Mouse (Mus musculus): ENCODE results near the gene Fgfr2. TPM values are rescaled to one million over a fixed set of nuclear protein-coding genes. Genes with fewer than 3 reads are reported as not detected.

The Fgfr2 gene
- polyA plus RNA-seq, 1 experiment: 14.8 TPM

DNA sequence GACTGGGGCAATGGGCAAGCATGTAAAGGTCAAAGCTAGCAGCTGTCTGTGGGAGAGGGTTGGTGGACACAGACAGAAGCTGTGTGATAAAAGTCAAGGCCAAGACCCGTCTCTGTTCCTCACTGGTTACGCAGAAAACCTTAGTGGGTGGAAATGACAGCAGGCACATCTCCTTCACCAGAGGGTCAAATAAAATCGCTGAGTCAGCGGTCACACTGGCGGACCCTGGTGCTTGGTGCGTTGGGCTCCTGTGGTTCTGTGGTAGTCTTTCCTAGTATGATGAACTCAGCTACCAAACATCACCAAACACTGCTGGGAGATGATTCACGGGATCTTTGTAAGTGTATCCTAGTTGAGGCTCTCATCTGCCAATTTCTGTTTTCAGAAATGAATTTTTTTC lies 2493.2 kb downstream of the Fgfr2 start:
- no peaks in the 10 kb centered on the region for H3K27me3 ChIP-seq (replicated peaks; ENCODE audit: control insufficient read depth, insufficient read depth, low read length)
- H3K4me3 ChIP-seq (ENCODE audit: insufficient read depth, low read depth, low read length): no peak overlapping the region
- no peak overlapping the region for H3K27ac ChIP-seq (ENCODE audit: insufficient read depth, low read depth, low read length)
- H3K36me3 ChIP-seq (ENCODE audit: control insufficient read depth, insufficient read depth, low read length): no peaks in the 10 kb centered on the region
- TF ChIP-seq CTCF (conservative IDR thresholded peaks at IDR 0.05; ENCODE audit: insufficient read depth, insufficient read length, low read depth, low read length) (no peak), POLR2A (IDR thresholded peaks at IDR 0.05; ENCODE audit: low read depth, low read length) (no peak)
- peaks cover 20% of the 10 kb centered on the region for H3K4me1 ChIP-seq (ENCODE audit: control insufficient read depth, insufficient read depth, low read length)
- no peak for DNase-seq
- 91% methylated on average over 7 of the region's 7 CpGs for WGBS

DNA sequence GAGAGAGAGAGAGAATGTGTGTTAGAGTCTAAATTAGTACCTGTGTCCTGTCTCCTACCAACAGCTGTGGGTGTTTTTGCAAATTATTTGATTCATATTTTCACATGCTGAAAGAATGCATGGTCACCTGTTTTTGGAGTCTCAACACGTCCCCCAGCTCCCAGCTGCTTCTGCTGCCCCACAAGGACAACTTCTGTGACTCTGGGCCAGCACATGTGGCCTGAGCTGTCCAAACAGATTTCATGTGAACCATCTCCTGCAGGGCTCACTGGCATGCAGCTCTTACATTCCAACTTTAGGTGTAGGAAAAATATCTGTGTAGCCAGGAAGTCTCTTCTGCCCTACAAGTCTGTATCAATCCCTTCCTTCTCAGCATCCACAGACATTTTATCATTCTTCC lies 2494.5 kb downstream of the Fgfr2 start:
- TF ChIP-seq POLR2A (IDR thresholded peaks at IDR 0.05; ENCODE audit: low read depth, low read length): no peak
- no peak for TF ChIP-seq CTCF (conservative IDR thresholded peaks at IDR 0.05; ENCODE audit: insufficient read depth, insufficient read length, low read depth, low read length)
- 52% methylated on average over 1 of the region's 1 CpGs for WGBS
- no peak for DNase-seq

DNA sequence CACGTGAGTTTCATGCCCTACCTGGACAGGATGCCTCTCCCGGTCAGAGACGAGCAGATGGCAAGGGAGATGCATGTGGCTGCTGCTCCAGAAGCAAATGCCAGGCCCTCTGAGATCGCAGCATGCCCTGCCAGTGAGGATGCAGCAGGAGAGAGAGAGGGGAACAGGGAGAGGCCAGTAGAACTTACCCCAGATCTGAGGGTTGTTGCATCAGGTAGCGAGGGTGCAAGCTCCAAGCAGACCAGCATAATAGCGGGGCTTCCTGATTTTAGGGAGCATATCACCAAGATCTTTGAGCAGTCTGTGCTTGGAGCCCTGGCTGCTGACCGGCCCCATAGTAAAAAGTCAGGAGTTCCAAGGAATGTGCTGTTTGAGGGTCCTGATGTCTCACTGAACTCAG lies 2497.8 kb downstream of the Fgfr2 start:
- WGBS: 90% methylated on average over 7 of the region's 7 CpGs
- no peaks in the 10 kb centered on the region for H3K36me3 ChIP-seq (ENCODE audit: control insufficient read depth, insufficient read depth, low read length)
- peaks cover 13% of the 10 kb centered on the region; the same call in 1 of the 2 replicates for H3K4me1 ChIP-seq (ENCODE audit: control insufficient read depth, insufficient read depth, low read length)
- no peak overlapping the region for H3K27ac ChIP-seq (ENCODE audit: insufficient read depth, low read depth, low read length)
- TF ChIP-seq POLR2A (IDR thresholded peaks at IDR 0.05; ENCODE audit: low read depth, low read length): no peak
- TF ChIP-seq CTCF (conservative IDR thresholded peaks at IDR 0.05; ENCODE audit: insufficient read depth, insufficient read length, low read depth, low read length): no peak
- no peak for DNase-seq
- no peaks in the 10 kb centered on the region for H3K27me3 ChIP-seq (replicated peaks; ENCODE audit: control insufficient read depth, insufficient read depth, low read length)
- H3K4me3 ChIP-seq (ENCODE audit: insufficient read depth, low read depth, low read length): no peak overlapping the region

More for the DNA sequence above, 2494.5 kb downstream of the Fgfr2 start:
- Histone ChIP-seq H3K4me3 (ENCODE audit: insufficient read depth, low read depth, low read length) (no peak overlapping the region), H3K4me1 (ENCODE audit: control insufficient read depth, insufficient read depth, low read length) (peaks cover 15% of the 10 kb centered on the region), H3K27me3 (replicated peaks; ENCODE audit: control insufficient read depth, insufficient read depth, low read length) (no peaks in the 10 kb centered on the region), H3K36me3 (ENCODE audit: control insufficient read depth, insufficient read depth, low read length) (no peaks in the 10 kb centered on the region), H3K27ac (ENCODE audit: insufficient read depth, low read depth, low read length) (no peak overlapping the region)

DNA sequence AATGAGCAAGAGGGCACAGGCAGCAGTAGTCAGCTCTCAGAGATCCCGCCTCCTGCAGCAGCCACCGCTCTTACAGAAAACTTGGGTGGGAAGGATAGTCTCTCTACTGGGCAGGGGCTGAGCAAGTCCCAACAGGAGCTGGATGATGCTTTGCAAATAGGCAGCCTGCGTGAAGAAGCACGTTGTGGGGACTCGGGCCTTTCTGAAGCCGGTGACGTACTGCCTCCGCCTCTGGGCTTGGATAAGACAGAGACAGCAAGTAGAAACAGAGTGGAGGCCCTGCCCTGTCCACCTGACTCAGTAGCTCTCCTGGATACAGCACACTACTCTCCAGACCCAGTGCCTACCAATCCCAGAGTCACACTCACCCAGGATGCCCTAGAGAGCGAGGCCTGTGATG lies 2498.9 kb downstream of the Fgfr2 start:
- Histone ChIP-seq H3K36me3 (ENCODE audit: control insufficient read depth, insufficient read depth, low read length) (no peaks in the 10 kb centered on the region), H3K4me1 (ENCODE audit: control insufficient read depth, insufficient read depth, low read length) (peaks cover 13% of the 10 kb centered on the region; the same call in 1 of the 2 replicates), H3K27ac (ENCODE audit: insufficient read depth, low read depth, low read length) (no peak overlapping the region), H3K27me3 (replicated peaks; ENCODE audit: control insufficient read depth, insufficient read depth, low read length) (no peaks in the 10 kb centered on the region), H3K4me3 (ENCODE audit: insufficient read depth, low read depth, low read length) (no peak overlapping the region)
- no peak for TF ChIP-seq CTCF (conservative IDR thresholded peaks at IDR 0.05; ENCODE audit: insufficient read depth, insufficient read length, low read depth, low read length)
- no peak for TF ChIP-seq POLR2A (IDR thresholded peaks at IDR 0.05; ENCODE audit: low read depth, low read length)
- WGBS: 94% methylated on average over 9 of the region's 9 CpGs
- DNase-seq: no peak

DNA sequence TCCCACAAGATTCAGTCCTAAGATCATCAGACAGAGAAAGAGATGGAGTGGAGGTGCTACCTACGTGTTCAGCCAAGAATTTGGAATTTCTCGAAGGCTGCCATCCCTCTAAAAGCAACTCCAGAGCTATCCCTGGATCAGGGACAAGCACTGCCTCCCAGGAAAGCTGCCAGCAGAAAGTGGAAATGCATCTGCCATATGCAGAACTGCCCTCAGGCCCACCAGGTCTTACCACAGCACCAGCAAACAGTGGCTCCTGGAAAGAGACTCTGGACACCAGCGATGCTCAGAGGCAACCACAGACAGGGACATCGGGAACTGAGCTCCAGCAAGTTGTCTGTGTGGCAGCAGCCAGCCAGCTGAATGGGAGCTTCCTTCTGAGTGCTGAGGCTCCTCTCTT lies 2500.8 kb downstream of the Fgfr2 start:
- H3K36me3 ChIP-seq (ENCODE audit: control insufficient read depth, insufficient read depth, low read length): no peaks in the 10 kb centered on the region
- DNase-seq: no peak
- H3K27me3 ChIP-seq (replicated peaks; ENCODE audit: control insufficient read depth, insufficient read depth, low read length): no peaks in the 10 kb centered on the region
- H3K27ac ChIP-seq (ENCODE audit: insufficient read depth, low read depth, low read length): no peak overlapping the region
- TF ChIP-seq CTCF (conservative IDR thresholded peaks at IDR 0.05; ENCODE audit: insufficient read depth, insufficient read length, low read depth, low read length) (no peak), POLR2A (IDR thresholded peaks at IDR 0.05; ENCODE audit: low read depth, low read length) (no peak)
- H3K4me3 ChIP-seq (ENCODE audit: insufficient read depth, low read depth, low read length): no peak overlapping the region
- WGBS: 83% methylated on average over 4 of the region's 4 CpGs
- peaks cover 13% of the 10 kb centered on the region; the same call in 1 of the 2 replicates for H3K4me1 ChIP-seq (ENCODE audit: control insufficient read depth, insufficient read depth, low read length)

DNA sequence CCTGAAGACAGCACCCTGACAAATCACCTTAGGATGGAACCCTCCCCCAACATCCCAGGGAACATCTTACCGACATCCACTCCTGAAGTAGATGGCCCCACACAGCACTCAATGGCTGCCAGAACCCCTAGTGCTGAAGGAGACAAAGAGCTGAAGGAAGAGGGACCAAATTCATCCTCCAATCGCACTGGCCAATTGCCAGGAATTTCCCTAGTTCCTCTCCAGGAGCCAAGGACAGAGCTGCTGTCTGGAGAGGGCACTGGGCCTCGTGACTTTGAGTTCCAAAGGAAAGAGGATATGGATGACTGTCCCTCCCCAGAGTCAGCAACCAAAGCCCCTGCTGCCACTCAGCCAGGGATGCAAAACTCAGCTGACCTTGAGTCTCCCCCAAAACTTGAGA lies 2501.2 kb downstream of the Fgfr2 start:
- 53% methylated on average over 3 of the region's 3 CpGs for WGBS
- TF ChIP-seq CTCF (conservative IDR thresholded peaks at IDR 0.05; ENCODE audit: insufficient read depth, insufficient read length, low read depth, low read length) (no peak), POLR2A (IDR thresholded peaks at IDR 0.05; ENCODE audit: low read depth, low read length) (no peak)
- peak; percentile 60 for DNase-seq

DNA sequence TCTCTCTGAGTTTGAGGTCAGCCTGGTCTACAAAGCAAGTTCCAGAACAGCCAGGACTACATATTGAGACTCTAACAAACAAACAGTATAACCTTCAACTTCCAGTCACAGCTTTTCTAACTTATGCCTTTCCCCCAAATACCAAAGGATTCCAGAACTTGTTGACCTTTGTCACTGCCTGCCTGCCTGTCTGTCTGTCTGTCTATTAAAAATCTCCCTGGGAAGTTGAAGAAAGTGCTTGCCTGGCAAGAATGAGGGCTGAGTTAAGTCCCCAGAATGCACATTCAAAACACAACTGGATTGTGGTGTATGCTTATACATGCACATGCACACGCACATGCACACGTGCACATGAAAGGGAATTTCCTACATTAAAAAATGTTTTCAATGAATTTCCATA lies 2502.1 kb downstream of the Fgfr2 start:
- DNase-seq: peak; percentile 50
- Histone ChIP-seq H3K27ac (ENCODE audit: insufficient read depth, low read depth, low read length) (peak overlapping the region; percentile 75; the same call in 1 of the 2 replicates), H3K27me3 (replicated peaks; ENCODE audit: control insufficient read depth, insufficient read depth, low read length) (no peaks in the 10 kb centered on the region), H3K4me1 (ENCODE audit: control insufficient read depth, insufficient read depth, low read length) (peaks cover 13% of the 10 kb centered on the region; the same call in 1 of the 2 replicates), H3K4me3 (ENCODE audit: insufficient read depth, low read depth, low read length) (no peak overlapping the region), H3K36me3 (ENCODE audit: control insufficient read depth, insufficient read depth, low read length) (no peaks in the 10 kb centered on the region)
- 76% methylated on average over 2 of the region's 2 CpGs for WGBS
- TF ChIP-seq CTCF (conservative IDR thresholded peaks at IDR 0.05; ENCODE audit: insufficient read depth, insufficient read length, low read depth, low read length) (no peak), POLR2A (IDR thresholded peaks at IDR 0.05; ENCODE audit: low read depth, low read length) (no peak)

More for the DNA sequence above, 2501.2 kb downstream of the Fgfr2 start:
- Histone ChIP-seq H3K4me3 (ENCODE audit: insufficient read depth, low read depth, low read length) (no peak overlapping the region), H3K27ac (ENCODE audit: insufficient read depth, low read depth, low read length) (no peak overlapping the region), H3K4me1 (ENCODE audit: control insufficient read depth, insufficient read depth, low read length) (peaks cover 13% of the 10 kb centered on the region; the same call in 1 of the 2 replicates), H3K27me3 (replicated peaks; ENCODE audit: control insufficient read depth, insufficient read depth, low read length) (no peaks in the 10 kb centered on the region), H3K36me3 (ENCODE audit: control insufficient read depth, insufficient read depth, low read length) (no peaks in the 10 kb centered on the region)

Measured in kidney, adult 2 months (tissue).